Mouse (Mus musculus) lung, embryonic 16.5 days (tissue): ENCODE measurements around the gene Ccl22. TPM values are rescaled to one million over a fixed set of nuclear protein-coding genes. Genes with fewer than 3 reads are reported as not detected.
A peak's percentile ranks its signal among the peaks of the same experiment; 100 is the strongest.

ENCODE experiments used
- ATAC-seq: fragments of 200-750 bp; cut with Nextera tagmentation; 2 replicates; pipeline ENCODE4 v1.8.0; 2017; ENCODE audit warnings: low read depth, mild to moderate bottlenecking, moderate library complexity
- H3K27ac ChIP-seq: fragments of 300-500 bp; sonication (generic); 2 replicates; pipeline ENCODE4 v1.5.1; 2014; ENCODE audit warnings: mild to moderate bottlenecking, control low read depth, low read length
- H3K27me3 ChIP-seq: fragments of 300-500 bp; sonication (generic); 2 replicates; pipeline ENCODE4 v1.6.1; 2014; ENCODE audit warnings: low read depth, low read length, mixed read lengths; ENCODE audit not compliant: control insufficient read depth, insufficient read depth
- H3K36me3 ChIP-seq: fragments of 300-500 bp; sonication (generic); 2 replicates; pipeline ENCODE4 v1.6.1; 2014; ENCODE audit warnings: low read length; ENCODE audit not compliant: control insufficient read depth, insufficient read depth
- H3K4me1 ChIP-seq: fragments of 300-500 bp; sonication (generic); replicated peaks from 2 replicates; pipeline ENCODE4 v1.6.1; 2014; ENCODE audit warnings: low read length, mixed read lengths; ENCODE audit not compliant: control insufficient read depth, insufficient read depth
- H3K4me2 ChIP-seq: fragments of 300-500 bp; sonication (generic); 2 replicates; pipeline ENCODE4 v1.6.1; 2014; ENCODE audit warnings: low read depth, low read length, control low read depth
- H3K4me3 ChIP-seq: fragments of 300-500 bp; sonication (generic); 2 replicates; pipeline ENCODE4 v1.5.1; 2014; ENCODE audit warnings: mild to moderate bottlenecking, low read length, control low read depth
- H3K9ac ChIP-seq: fragments of 300-500 bp; sonication (generic); 2 replicates; pipeline ENCODE4 v1.6.1; 2014; ENCODE audit warnings: low read length, control low read depth
- H3K9me3 ChIP-seq: fragments of 300-500 bp; sonication (generic); 2 replicates; pipeline ENCODE4 v1.6.1; 2016; ENCODE audit warnings: low read length; ENCODE audit not compliant: control insufficient read depth
- WGBS: fragments of 180-500 bp; shearing (Covaris S2); extraction: QIAGEN DNeasy Blood & Tissue Kit; methylation state at CpG from one replicate; pipeline ENCODE4 v1.1.7; 2014; 5-methylcytosine and 5-hydroxymethylcytosine counted together
- polyA plus RNA-seq: library from polyadenylated mRNA; unstranded; fragments of >200 nt; fragmentation: Nextera tagmentation; extraction: Ambion mirVana; gene quantifications from 2 replicates; pipeline ENCODE4 v1.2.1, GENCODE M21; 2015

Gene Ccl22
- polyA plus RNA-seq, 1 experiment from 2014 or later = not detected

DNA sequence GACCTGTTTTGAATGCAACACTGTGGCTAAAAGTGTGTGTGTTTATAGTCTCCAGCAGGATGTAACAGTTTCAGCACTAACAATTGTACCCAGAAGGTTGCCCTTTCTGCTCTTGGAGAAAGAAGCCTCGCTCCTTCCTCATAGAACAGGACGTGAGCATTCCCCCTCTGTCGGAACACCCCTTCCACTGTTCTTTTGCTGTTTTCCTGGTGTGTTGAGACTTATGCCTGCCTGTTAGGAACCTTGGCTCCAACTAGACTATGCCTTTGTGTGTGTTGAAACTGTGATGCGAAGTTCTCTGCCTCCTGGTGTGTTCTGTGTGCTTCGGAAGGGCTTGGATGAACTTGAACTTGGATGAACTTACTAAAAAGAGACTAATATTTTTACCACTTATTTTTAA, 19.4 kb upstream of the Ccl22 start:
- WGBS = 70% methylated on average over 5 of the region's 5 CpGs
- Histone ChIP-seq H3K36me3 (no peaks in the 10 kb centered on the region), H3K27ac (no peak overlapping the region), H3K9ac (no peak overlapping the region), H3K27me3 (no peaks in the 10 kb centered on the region), H3K9me3 (no peaks in the 10 kb centered on the region), H3K4me3 (no peak overlapping the region), H3K4me1 (no peaks in the 10 kb centered on the region), H3K4me2 (no peak overlapping the region)
- no peak for ATAC-seq

GRCm38 (mm10) chr8:94729301-94729700, 16.1 kb upstream of the Ccl22 start:
- H3K27ac ChIP-seq = no peak overlapping the region

GRCm38 (mm10) chr8:94733821-94734465, 11.4 kb upstream of the Ccl22 start:
- Histone ChIP-seq H3K4me2 (no peak overlapping the region), H3K36me3 (no peaks in the 10 kb centered on the region), H3K4me3 (no peak overlapping the region), H3K9ac (no peak overlapping the region), H3K9me3 (no peaks in the 10 kb centered on the region), H3K27ac (no peak overlapping the region), H3K4me1 (no peaks in the 10 kb centered on the region), H3K27me3 (no peaks in the 10 kb centered on the region)
- ATAC-seq = no peak
- WGBS = 61% methylated on average over 5 of the region's 5 CpGs

More at GRCm38 (mm10) chr8:94729301-94729700, 16.1 kb upstream of the Ccl22 start:
- no peak overlapping the region for H3K4me2 ChIP-seq
- no peak overlapping the region for H3K4me3 ChIP-seq
- H3K36me3 ChIP-seq = no peaks in the 10 kb centered on the region
- no peak overlapping the region for H3K9ac ChIP-seq
- H3K27me3 ChIP-seq = no peaks in the 10 kb centered on the region
- H3K9me3 ChIP-seq = no peaks in the 10 kb centered on the region
- 55% methylated on average over 4 of the region's 4 CpGs for WGBS
- no peak for ATAC-seq
- H3K4me1 ChIP-seq = no peaks in the 10 kb centered on the region

- 72% methylated on average over 7 of the region's 7 CpGs for WGBS
- H3K27me3 ChIP-seq = no peaks in the 10 kb centered on the region
- H3K27ac ChIP-seq = no peak overlapping the region
- H3K4me2 ChIP-seq = no peak overlapping the region
- no peaks in the 10 kb centered on the region for H3K4me1 ChIP-seq
- H3K9me3 ChIP-seq = no peaks in the 10 kb centered on the region
- no peak overlapping the region for H3K4me3 ChIP-seq
- no peaks in the 10 kb centered on the region for H3K36me3 ChIP-seq
- H3K9ac ChIP-seq = no peak overlapping the region
- no peak for ATAC-seq
Observed at GRCm38 (mm10) chr8:94734735-94735350, 10.5 kb upstream of the Ccl22 start.

DNA sequence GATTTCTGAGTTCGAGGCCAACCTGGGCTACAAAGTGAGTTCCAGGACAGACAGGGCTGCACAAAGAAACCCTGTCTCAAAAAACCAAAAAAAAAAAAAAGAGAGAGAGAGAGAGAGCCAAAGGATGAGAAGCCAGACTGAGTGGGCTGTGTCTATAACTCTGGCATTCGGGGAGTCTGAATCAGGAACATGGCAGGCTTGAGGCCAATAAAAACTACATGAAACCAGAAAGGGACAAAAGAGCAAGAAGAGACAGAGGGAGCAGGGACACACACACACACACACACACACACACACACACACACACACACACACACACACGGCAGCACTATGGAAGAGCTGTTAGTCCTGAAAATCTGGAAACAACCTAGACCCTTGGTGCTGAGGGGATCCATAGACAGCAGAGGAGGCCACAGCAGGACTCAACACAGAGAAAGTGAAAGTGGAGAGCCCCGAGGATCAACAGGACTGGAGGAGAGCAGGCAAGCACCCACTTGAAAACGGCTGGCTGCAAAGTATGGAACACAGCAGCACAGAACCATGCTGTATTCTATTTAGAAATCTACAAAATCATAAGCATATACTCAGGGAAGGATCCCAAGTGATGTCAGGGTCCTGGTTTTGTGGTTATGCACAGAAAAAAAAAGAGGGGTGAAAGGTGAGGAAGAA, 9.8 kb upstream of the Ccl22 start:
- Histone ChIP-seq H3K4me1 (no peaks in the 10 kb centered on the region), H3K9ac (peak overlapping the region; percentile 35; the same call in 1 of the 2 replicates), H3K36me3 (no peaks in the 10 kb centered on the region), H3K27ac (no peak overlapping the region), H3K27me3 (no peaks in the 10 kb centered on the region), H3K4me2 (no peak overlapping the region), H3K9me3 (peaks cover under 1% of the 10 kb centered on the region; the same call in 1 of the 2 replicates), H3K4me3 (no peak overlapping the region)
- 40% methylated on average over 5 of the region's 5 CpGs for WGBS
- ATAC-seq = peak; percentile 59

DNA sequence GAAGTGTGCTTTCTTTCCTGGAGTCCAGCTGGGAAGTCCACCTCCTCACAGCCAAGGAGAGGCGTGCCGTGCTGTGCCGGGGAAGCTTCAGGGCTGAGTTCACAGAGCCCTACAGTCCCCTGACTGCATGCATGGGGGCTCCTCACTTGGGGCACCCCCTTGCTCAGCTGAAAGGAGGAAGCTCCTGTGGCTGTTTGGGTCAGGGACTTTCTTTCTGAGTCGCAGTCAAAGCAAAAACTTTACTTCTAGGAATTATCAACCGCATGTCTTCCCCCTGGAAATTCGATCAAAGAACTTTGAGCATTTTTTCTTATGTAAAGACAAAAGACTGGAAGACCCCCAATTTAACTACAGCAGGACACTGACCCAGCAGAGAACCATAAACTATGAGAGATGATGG, 5.6 kb upstream of the Ccl22 start:
- ATAC-seq = no peak
- H3K36me3 ChIP-seq = no peaks in the 10 kb centered on the region
- no peak overlapping the region for H3K4me3 ChIP-seq
- 76% methylated on average over 6 of the region's 6 CpGs for WGBS
- no peaks in the 10 kb centered on the region for H3K27me3 ChIP-seq
- H3K4me2 ChIP-seq = no peak overlapping the region
- H3K9me3 ChIP-seq = peaks cover 2% of the 10 kb centered on the region; the same call in 1 of the 2 replicates
- H3K9ac ChIP-seq = no peak overlapping the region
- no peak overlapping the region for H3K27ac ChIP-seq
- no peaks in the 10 kb centered on the region for H3K4me1 ChIP-seq

DNA sequence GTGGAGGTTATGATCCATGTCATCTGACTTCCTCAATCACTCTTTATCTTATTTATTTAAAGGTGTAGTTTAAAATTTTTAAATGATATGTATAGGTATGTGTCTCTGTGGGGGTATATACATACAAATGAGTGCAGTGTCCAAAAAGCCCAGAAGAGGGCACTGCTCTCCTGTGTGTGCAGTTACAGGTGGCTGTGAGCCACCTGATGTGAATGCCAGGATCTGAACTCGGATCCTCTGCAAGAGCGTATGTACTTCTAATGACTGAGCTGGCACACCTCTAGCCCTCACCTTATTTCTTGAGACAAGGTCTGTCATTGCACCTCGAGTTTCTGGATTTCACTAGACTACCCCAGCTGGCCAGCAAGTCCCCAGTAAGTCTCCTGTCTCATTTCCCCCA, 4.8 kb upstream of the Ccl22 start:
- H3K9me3 ChIP-seq = peaks cover 2% of the 10 kb centered on the region; the same call in 1 of the 2 replicates
- H3K27me3 ChIP-seq = no peaks in the 10 kb centered on the region
- H3K36me3 ChIP-seq = no peaks in the 10 kb centered on the region
- no peak overlapping the region for H3K4me2 ChIP-seq
- no peak overlapping the region for H3K9ac ChIP-seq
- H3K27ac ChIP-seq = no peak overlapping the region
- 81% methylated on average over 3 of the region's 3 CpGs for WGBS
- ATAC-seq = no peak
- no peaks in the 10 kb centered on the region for H3K4me1 ChIP-seq
- H3K4me3 ChIP-seq = no peak overlapping the region

DNA sequence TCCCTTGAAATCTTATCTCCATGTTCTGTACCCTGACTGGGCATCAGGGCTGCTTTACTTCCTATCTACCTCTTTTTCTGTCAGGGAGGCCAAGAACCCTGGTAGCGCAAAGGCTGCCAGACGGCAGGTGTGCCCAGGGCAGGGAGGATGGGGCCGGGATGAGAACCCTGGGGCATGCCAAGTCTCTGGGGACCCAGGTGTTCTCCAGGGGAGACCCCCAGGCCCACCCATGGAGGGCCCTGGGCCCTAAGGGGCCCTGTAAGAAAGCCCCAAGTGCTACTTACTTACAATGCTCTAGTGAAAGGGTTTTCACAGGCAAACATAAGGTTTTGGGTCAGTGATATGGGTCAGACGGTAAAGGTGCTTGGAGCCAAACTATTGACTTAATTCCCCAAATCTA, 3.7 kb upstream of the Ccl22 start:
- no peaks in the 10 kb centered on the region for H3K27me3 ChIP-seq
- H3K9ac ChIP-seq = no peak overlapping the region
- ATAC-seq = no peak
- no peak overlapping the region for H3K4me2 ChIP-seq
- H3K4me1 ChIP-seq = no peaks in the 10 kb centered on the region
- 82% methylated on average over 4 of the region's 4 CpGs for WGBS
- H3K27ac ChIP-seq = no peak overlapping the region
- H3K36me3 ChIP-seq = no peaks in the 10 kb centered on the region
- peaks cover 2% of the 10 kb centered on the region; the same call in 1 of the 2 replicates for H3K9me3 ChIP-seq
- H3K4me3 ChIP-seq = no peak overlapping the region

- ATAC-seq = no peak
- Histone ChIP-seq H3K36me3 (no peaks in the 10 kb centered on the region), H3K9me3 (peaks cover 2% of the 10 kb centered on the region; the same call in 1 of the 2 replicates), H3K9ac (no peak overlapping the region), H3K4me2 (no peak overlapping the region), H3K27me3 (no peaks in the 10 kb centered on the region), H3K27ac (no peak overlapping the region), H3K4me3 (no peak overlapping the region), H3K4me1 (no peaks in the 10 kb centered on the region)
- WGBS = 83% methylated on average over 5 of the region's 5 CpGs
Observed at GRCm38 (mm10) chr8:94744484-94744883, 906 bp upstream of the Ccl22 start.
